Mouse (Mus musculus) megakaryocyte, embryonic 14.5 days (primary cell): ENCODE data around the gene Slain1.

ENCODE experiments used
- FLI1 ChIP-seq: IDR thresholded peaks from 2 replicates; pipeline ENCODE4 v1.6.1; 2012; ENCODE audit warnings: low read length, inconsistent platforms, mixed read lengths
- GATA1 ChIP-seq: IDR thresholded peaks from 3 replicates; pipeline ENCODE4 v1.6.1; 2012; ENCODE audit warnings: mixed read lengths, low read length, inconsistent platforms, borderline replicate concordance

GRCm38 (mm10) chr14:103614272-103614587 lies 35.8 kb upstream of the Slain1 start:
- no peak for TF ChIP-seq FLI1
- TF ChIP-seq GATA1: no peak
